Mouse (Mus musculus): ENCODE data around the gene Mogat1. TPM values are rescaled to one million over a fixed set of nuclear protein-coding genes. Genes with fewer than 3 reads are reported as not detected.
A peak's percentile ranks its signal among the peaks of the same experiment; 100 is the strongest.
"Not testable (repeated sequence)": the region's sequence is repeated elsewhere in the genome, so short reads cannot be mapped to it uniquely, and the experiment has no call there.

Mogat1 gene
- total RNA-seq (2014; fragmentation: Nextera tagmentation) = not detected in 2 replicates
- total RNA-seq (2017) = not detected in 2 replicates

DNA sequence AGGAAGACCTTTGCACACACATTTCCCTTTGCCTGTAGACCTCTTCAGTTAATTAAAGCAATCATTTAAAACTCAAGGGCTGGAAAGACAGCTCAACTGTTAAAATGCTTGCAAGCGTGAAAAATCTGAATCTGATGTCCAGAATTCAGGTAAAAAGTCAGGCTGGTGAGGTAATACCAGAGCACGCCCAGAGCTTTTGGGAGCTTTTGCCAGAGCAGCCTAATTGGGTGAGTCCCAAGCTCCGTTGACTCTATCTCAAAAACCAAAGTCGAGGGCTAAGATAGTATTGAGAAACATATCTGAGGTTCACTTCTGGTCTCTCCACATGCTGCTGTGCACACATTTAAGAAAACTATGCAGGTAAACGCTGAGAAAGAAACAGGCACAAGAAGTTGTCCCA lies at the start of gene Mogat1:
Gene Mogat1, plus strand, starts transcription at position 130 of the 400 bp plus-strand sequence.
- no peak for ATAC-seq (replicated peaks; ENCODE audit: low FRiP score, low TSS enrichment, poor library complexity, severe bottlenecking)

DNA sequence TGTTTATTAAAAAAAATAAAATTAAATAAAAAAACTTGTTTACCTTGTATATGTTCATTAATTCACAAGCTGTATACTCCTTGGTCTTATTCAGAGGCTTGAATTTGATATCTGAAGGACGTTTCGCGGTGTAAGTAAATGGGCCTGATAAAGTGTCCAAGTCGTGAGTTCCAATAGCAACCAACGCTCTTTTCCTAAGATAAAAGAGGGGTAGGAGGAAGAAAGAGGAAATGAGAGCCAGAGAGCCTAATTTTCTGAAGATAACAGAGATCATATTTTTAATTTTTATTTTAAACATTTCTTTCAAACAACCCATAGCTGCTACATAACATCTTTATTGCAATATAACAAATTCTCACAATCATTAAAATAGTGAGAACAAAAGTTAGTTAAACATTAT lies 38.4 kb upstream of the Mogat1 start:
- ATAC-seq (replicated peaks; ENCODE audit: low FRiP score, low TSS enrichment, poor library complexity, severe bottlenecking) = no peak

DNA sequence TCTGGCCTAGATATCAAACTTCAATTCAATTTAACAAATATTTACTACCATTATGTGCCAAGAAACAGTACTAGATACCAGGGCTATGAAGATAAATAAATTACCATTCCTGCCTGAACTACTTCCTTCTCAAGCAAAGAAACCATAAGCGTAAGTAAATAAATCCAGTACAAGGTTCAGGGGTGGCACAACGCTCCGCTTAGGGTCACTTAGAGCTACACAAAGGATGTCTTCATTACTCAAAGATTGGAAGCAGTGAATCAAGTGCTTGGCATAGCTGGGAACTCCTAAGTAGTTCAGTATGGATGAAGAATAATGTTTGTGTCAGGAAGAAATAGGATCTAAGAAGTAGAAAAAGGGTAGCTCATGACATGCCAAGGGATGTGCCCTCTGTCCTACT lies 27.4 kb upstream of the Mogat1 start:
- no peak for ATAC-seq (replicated peaks; ENCODE audit: low FRiP score, low TSS enrichment, poor library complexity, severe bottlenecking)

DNA sequence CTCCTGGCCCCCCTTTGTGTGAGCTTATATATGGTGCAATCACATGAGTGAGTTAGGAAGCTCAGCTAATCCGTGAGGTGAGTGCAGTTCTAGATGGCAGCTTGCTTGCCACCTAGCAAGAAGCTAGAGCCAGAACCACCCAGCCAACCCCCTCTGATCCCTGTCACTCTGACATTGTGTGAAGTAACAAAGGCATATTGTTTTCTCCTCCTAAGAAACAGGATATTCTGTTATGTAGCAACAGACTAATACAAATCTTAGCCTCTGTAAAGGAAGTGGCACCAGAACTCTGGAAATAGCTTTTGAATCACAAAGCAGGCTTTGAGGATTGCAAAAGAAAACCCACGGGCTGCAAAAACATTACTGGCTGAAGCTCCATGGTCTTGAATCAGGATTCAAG lies 26.4 kb upstream of the Mogat1 start:
- ATAC-seq (replicated peaks; ENCODE audit: low FRiP score, low TSS enrichment, poor library complexity, severe bottlenecking) = no peak

DNA sequence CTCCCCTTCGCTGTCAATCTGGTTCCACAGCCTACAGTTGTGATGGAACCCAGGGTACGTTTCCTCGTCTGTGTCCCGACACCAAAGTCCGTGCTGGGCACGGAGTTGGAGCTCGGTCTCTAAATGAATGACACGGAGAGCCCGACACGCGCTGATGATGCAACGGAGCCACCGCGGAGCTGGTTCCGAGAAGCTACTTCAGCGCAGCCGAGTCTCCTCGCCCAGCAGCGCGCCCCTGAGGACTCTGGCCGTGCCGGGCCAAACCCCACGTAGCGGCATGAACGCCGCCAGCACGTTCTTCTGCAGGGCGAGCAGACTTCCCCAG lies 22.4 kb upstream of the Mogat1 start:
- ATAC-seq (replicated peaks; ENCODE audit: low FRiP score, low TSS enrichment, poor library complexity, severe bottlenecking) = no peak

DNA sequence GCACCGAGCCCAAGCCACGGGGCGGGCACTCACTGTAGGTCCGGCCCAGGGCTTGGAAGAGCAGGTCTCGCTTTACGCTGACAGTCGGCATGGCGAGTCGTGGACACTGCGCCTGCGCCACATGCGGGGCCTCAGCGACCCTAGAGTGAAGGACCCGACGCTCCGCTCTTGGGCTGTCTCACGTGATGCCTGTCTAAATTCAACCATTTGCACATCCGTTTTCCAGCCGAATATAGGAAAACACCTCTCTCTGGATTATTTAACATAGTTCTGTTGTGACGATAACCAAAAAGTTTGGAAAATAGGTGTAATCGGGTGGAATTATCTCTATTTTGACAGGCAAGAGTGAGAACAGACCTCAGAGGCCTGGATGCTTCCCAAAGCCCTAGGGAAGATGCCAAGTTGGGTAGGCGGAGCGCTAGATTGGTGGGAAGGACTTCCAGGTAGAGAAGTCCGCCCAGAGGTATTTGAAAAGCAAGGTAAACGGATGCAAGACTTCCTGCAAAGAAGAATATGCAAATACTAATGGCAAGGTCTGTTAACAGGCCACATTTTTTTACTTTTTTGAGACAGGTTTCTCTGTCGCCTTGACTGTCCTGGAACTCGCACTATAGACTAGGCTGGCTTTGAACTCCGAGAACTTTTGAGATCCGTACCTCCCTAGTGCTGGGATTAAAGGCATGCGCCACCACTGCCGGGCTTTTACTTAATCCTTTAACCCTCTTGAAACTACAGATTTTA lies 21.9 kb upstream of the Mogat1 start, which contains the start of gene Farsb:
Gene Farsb, minus strand, starts transcription at position 146 of the 741 bp plus-strand sequence.
- peak; percentile 94 for ATAC-seq (replicated peaks; ENCODE audit: low FRiP score, low TSS enrichment, poor library complexity, severe bottlenecking)

DNA sequence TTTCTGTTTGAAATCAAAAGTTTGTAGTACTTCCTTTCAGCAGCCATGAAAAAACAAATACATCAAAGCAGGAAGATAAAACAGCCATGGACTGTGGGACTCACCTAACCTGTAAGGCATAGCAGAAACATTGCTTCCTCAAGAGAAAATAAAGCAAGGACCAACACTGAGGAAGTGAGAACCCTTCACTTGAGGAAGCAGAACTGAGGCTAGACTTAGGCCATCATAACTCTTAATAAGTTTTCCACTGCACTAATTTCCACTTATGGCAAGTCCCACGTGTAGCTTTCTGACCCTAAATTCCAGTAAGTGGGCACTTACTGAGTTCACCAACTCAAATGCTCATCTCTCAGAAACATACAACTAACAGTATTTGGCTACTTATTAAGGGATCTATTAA lies 20.6 kb upstream of the Mogat1 start:
- no peak for ATAC-seq (replicated peaks; ENCODE audit: low FRiP score, low TSS enrichment, poor library complexity, severe bottlenecking)

DNA sequence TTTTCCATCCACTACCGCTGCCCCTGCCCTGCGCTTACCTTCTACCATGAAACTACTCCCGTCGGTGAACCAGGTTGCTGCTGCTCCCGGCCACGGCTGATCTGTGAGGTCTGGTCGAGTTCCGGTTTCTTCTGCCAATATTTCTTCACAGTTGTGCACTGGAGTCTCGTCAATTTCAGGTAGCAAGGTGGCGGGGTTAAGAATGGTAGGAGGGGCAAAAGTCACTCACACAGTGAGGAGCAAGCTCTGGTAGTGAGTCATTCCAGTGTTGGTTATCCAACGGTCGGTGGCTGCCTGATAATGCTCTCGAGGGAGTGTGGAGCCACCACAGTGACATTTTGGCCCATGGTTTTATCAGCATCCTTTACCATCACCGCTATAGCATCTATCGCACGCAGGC lies 9.8 kb upstream of the Mogat1 start:
- ATAC-seq (replicated peaks; ENCODE audit: low FRiP score, low TSS enrichment, poor library complexity, severe bottlenecking) = no peak

DNA sequence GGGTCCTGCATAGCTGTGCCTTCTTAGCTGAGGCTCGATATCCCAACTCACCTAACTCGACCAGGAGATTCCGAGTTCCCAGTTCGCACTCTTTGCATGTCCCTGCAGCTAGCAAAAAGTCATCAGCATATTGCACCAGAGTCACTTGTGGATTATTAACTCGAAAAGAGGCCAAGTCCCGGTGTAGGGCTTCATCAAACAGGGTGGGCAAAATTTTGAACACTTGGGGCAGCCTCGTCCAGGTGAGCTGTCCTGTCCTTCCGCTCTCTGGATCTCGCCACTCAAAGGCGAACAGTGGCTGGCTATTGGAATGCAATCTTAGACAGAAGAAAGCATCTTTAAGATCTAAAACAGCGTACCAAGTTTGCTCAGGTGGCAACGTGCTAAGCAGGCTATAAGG lies 8.9 kb upstream of the Mogat1 start:
- ATAC-seq (replicated peaks; ENCODE audit: low FRiP score, low TSS enrichment, poor library complexity, severe bottlenecking) = not testable (repeated sequence)

DNA sequence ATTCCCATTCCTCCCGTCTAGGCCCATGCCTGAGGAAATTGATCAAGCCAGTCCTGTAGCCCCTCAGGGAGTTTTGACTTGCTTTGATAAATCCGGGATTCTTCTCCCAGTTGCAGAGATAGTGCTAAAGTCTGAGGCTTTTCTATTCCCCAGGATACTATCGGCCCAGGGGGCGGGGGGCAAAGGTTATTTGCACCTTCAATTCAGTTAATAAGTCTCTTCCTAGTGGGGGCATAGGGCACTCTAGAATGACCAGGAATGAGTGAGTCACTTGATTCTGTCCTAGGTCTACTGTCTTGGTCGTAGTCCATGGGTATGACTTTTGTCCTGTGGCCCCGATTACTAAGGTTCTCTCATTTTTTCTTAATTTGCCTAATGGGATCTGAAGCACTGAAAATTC lies 8.3 kb upstream of the Mogat1 start:
- ATAC-seq (replicated peaks; ENCODE audit: low FRiP score, low TSS enrichment, poor library complexity, severe bottlenecking) = no peak

DNA sequence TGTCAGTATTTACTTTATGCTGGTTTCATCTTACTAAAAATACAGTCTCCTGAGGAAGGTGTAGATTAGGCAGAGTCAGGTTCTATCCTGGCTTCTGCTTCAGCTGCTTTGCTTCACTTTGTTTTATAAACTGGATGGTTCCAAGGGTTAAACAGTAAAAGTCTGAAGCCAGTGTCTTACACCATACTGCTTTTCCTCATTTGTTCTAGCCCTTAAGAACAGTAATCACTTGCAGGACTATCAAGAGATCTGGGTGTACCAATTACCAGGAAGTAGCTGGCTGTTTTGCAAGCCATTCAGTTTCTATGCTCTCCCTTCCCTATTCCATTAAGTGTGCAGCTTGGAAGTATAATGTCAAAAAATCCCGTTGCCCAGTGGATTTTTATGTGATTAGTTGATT lies 3.7 kb upstream of the Mogat1 start:
- no peak for ATAC-seq (replicated peaks; ENCODE audit: low FRiP score, low TSS enrichment, poor library complexity, severe bottlenecking)

DNA sequence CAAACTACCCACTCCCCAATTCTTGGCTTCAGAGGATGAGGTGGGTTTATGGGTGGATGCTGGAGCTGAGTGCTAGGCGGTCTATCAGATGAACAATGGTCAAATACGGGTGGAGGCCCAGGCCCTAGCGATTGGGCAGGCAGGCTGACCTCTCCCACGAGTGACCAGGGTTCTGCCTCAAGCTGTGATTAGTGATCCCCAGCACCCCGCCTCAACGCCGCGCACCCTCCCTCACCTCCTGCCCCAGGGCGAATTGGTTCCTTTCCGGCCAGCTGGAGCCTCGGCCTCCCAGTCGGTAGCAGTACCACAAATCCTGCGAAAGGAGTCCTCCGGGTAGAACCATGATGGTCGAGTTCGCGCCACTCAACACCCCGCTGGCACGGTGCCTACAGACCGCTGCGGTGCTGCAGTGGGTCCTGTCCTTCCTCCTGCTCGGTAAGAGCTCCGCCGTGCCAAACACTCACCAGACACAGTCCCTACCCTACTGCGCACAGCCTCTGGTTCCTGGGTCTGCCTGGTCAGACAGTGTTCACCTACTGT lies 900 bp downstream of the Mogat1 start, which contains the start of gene BC035947:
Gene BC035947, minus strand, starts transcription at position 538 of the 540 bp plus-strand sequence.
- ATAC-seq (replicated peaks; ENCODE audit: low FRiP score, low TSS enrichment, poor library complexity, severe bottlenecking) = 0 out of 2 replicates have a peak, but pooled peaks have one; percentile 41

DNA sequence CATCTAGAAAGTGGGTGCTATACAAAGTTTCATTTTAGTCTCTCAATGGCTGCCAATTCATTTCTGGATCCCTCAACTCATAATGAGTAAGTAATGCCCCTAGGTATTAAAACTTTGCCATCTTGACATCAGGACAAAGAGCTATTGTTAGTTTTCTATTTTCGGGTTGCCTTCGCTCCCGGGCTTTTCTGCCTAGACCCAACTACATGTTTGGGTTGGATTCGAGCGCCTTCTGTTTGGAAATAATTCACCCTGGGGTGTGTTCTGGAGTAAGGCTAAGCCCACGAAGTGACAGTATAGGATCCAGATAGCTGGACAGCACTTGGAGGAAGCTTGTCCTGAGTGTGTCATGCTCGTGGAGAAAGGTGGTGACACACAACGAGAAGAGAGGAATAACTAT lies 2.0 kb downstream of the Mogat1 start:
- ATAC-seq (replicated peaks; ENCODE audit: low FRiP score, low TSS enrichment, poor library complexity, severe bottlenecking) = no peak

DNA sequence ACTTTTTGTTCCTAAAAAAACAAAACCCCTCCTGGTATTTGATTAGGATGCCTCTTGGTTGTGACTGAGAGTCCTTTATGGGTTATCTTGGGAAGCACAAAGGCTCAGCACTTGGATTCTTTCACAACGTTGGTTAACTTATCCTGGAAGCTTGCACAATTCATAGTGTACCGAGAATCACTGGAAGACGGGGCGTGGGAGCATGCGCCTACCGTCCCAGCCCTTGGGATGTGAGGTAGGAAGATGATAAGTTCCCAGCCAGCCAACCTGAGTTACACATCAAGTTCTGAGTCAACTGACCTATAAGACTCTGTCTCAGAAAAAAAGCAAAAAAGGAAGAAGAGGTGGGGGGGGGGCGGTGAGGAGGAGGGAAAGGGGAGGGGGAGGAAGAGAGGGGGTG lies 8.1 kb downstream of the Mogat1 start:
- no peak for ATAC-seq (replicated peaks; ENCODE audit: low FRiP score, low TSS enrichment, poor library complexity, severe bottlenecking)

DNA sequence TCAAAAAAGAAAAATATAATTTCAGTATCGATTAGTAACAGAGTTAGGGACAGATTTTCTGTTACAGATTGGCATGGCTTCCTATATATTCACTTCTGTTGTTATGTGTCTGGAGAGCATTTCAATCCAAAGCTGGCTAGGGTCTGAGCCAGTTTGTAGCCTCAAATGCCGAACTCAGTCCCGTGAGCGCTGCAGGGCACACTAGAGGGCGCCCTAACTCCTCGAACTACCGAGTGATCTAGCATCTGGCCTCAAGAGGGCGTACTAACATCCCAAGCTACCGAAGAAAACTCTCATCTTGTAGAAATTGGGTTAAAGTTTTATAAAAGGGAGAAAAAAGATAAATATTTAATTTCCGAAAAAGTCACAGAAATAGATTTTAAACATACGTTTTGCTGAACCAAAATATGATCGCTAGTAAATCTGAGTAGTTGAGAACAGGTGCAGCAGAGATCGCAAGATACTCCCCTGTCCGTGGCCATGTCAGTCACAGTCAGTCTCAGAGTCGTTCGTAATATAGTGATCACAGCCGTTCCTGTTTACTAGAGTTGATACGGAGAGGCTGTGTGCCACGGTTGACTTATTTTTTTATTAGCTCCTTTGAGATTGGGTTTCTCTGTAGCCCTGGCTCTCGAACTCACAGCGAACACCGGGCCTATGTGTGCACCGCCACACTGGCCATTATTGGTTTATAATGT lies 14.5 kb downstream of the Mogat1 start:
- peak; percentile 85 for ATAC-seq (replicated peaks; ENCODE audit: low FRiP score, low TSS enrichment, poor library complexity, severe bottlenecking)

DNA sequence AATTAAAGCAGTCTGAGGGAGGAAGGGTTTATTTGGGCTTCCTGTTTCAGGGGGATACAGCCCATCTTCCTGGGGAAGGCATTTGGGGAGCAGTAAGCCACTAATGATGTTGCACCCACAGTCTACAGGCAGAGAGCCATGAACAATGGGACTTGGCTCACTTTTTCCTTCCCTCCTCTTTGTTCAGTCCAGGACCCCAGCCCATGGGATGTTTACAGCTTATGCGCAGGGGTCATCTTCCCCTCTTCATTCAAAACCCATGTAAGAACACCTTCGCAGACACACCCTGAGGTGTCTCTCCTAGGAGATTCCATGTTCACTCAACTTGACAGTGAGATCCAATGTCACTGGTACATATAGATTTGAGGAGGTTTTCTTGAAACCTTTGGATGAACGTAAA lies 17.6 kb downstream of the Mogat1 start:
- no peak for ATAC-seq (replicated peaks; ENCODE audit: low FRiP score, low TSS enrichment, poor library complexity, severe bottlenecking)

DNA sequence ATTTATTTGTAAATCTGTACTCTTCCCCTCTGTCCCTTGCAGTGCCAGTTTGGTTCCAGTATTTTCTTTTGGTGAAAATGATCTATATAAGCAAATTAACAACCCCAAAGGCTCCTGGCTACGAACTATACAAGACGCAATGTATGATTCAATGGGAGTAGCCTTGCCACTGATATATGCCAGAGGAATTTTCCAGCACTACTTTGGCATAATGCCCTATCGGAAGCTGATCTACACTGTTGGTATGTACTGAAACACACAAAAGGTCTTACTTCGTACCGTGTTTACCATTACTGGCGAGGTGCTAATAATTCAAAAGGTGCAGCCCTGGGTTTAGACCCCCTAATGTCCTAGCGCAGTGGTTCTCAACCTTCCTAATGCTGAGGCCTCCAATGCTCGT lies 18.2 kb downstream of the Mogat1 start:
- no peak for ATAC-seq (replicated peaks; ENCODE audit: low FRiP score, low TSS enrichment, poor library complexity, severe bottlenecking)

DNA sequence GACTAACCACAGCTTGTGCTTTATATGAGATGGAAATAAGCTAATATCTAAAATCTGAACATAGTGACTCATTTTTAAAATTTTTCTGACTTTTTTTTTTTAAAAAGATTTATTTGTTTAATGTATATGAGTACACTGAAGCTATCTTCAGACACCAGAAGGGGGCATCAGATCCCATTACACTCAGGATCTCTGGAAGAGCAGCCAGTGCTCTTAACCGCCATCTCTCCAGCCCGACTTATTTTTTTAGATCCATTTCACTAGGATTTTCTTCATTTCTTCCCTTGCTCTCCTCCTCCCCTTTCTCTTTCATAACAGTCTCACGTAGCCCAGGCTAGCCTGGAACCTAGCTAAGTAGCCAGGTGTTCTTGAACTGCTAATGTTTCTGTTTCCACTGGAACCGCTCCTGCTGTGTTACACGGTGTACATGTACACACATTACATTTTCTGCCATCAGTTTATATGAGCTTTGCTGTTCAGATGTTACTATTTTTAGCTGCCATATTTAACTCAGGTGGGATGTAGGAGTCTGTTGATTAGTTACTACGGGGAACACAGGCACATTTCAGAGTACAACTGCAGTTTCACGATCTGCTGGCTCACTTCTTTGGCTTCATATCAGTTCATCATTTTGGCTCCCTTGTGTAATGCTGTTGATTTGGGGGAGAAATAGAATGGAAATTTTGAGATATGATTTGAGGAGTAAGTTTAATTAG lies 19.9 kb downstream of the Mogat1 start:
- no peak for ATAC-seq (replicated peaks; ENCODE audit: low FRiP score, low TSS enrichment, poor library complexity, severe bottlenecking)

DNA sequence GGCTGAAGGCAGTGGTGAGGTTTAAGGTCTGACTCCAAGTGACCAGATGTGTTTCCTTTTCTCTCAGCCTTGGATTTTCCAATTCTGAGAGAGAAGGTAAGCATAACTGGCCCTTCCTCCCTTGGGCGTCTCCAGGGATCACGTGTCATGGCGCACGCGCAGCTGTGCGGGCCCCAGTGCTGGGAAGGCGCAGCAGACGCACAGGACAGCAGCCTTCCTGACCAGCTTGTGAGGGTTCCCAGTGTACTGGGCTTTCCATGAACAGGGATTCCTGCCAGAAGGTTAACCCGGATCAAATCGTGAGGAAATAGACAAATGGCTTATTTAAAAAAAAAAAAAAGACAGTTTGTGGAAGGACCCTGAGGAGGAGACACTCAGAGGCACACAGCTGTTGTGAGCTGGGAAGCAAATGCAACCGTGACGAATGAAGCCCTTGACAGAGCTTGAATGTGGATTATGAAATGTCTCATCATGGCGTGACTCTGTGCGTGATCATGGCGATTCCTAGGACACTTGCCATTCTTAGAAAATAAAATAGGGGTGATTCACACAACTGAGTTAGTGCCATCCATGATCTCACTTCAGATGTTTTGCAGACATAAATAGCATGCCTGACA lies 21.5 kb downstream of the Mogat1 start:
- no peak for ATAC-seq (replicated peaks; ENCODE audit: low FRiP score, low TSS enrichment, poor library complexity, severe bottlenecking)
